Comparison of ENCODE assay signal across 8 mouse cellular contexts in the genomic region with DNA sequence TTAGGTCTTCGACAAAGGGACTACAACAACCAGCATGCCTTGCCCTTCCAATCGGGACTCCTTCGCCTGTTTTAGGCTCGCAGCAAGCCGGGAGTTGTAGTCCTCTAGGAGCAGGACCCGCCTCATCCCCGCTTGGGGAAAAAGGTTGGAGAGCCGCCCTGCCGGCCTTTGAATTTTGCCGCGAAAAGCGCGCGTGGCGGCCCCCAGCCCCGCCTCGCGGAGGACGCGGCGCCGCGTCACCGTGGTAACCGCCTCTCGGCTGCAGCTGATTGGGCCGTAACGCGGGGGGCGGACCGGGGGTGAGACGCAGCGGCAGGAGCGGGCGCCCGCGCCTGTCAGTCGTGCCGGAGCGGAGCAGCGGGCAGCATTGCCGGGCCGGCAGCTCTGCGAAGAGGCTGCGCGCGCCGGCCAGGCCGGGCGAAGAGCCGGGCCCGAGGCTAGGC. TPM values are rescaled to one million over a fixed set of nuclear protein-coding genes. Genes with fewer than 3 reads are reported as not detected.
DNase-seq lines count a peak whose midpoint lies in the region; ATAC-seq and TF ChIP-seq lines count a peak whose summit lies in the region.

No protein-coding gene starts in this region.

- TF ChIP-seq EP300 in heart, postnatal 0 days (IDR thresholded peaks at IDR 0.05; ENCODE audit: low read depth), result no peak
- no peak for TF ChIP-seq EP300 in liver, embryonic 14.5 days (IDR thresholded peaks at IDR 0.05; ENCODE audit: low read depth)

- TF ChIP-seq CTCF in E14TG2a.4 (conservative IDR thresholded peaks at IDR 0.05; ENCODE audit: low read length), result no peak
- peak; percentile 6; the same call in 1 of the 2 replicates for TF ChIP-seq CTCF in heart, postnatal 0 days (IDR thresholded peaks at IDR 0.05; ENCODE audit: low read depth)
- TF ChIP-seq CTCF in liver, embryonic 14.5 days (IDR thresholded peaks at IDR 0.05; ENCODE audit: low read depth), result no peak

- DNase-seq in c-Kit-positive CD71-positive TER-119-negative erythroid progenitor cells, embryonic 14.5 days (ENCODE audit: low read depth), result peak; percentile 65
- DNase-seq in heart, postnatal 0 days (ENCODE audit: low spot score), result peak; percentile 94
- peak; percentile 96 to 98 for DNase-seq in kidney, postnatal 36 days
- peak; percentile 61 to 67 (median 64) for DNase-seq in liver, embryonic 14.5 days (ENCODE audit: low read depth in 3 of 3, low spot score in 3 of 3)
- peak; percentile 99 for DNase-seq in neural tube, embryonic 11.5 days (ENCODE audit: low spot score)

- peaks cover 23% of the 10 kb centered on the region for H3K27me3 ChIP-seq in E14TG2a.4 (ENCODE audit: insufficient read depth, low read length)
- H3K27me3 ChIP-seq in forebrain, embryonic 13.5 days, result peaks cover 10% of the 10 kb centered on the region; the same call in 1 of the 2 replicates
- H3K27me3 ChIP-seq in heart, postnatal 0 days (ENCODE audit: control insufficient read depth, insufficient read depth, low read length), result peaks cover 28% of the 10 kb centered on the region; the same call in 1 of the 2 replicates
- peaks cover 55% of the 10 kb centered on the region for H3K27me3 ChIP-seq in liver, embryonic 14.5 days (ENCODE audit: control insufficient read depth, insufficient read depth, low read length)
- no peaks in the 10 kb centered on the region for H3K27me3 ChIP-seq in neural tube, embryonic 11.5 days (ENCODE audit: control insufficient read depth, insufficient read depth, low read length)
- no peaks in the 10 kb centered on the region for H3K27me3 ChIP-seq in stomach, embryonic 16.5 days (ENCODE audit: control insufficient read depth, insufficient read depth, low read length)

- H3K36me3 ChIP-seq in E14TG2a.4 (ENCODE audit: insufficient read depth, low read length), result peaks cover 4% of the 10 kb centered on the region; the same call in 1 of the 2 replicates
- no peaks in the 10 kb centered on the region for H3K36me3 ChIP-seq in forebrain, embryonic 13.5 days (ENCODE audit: poor library complexity, severe bottlenecking)
- no peaks in the 10 kb centered on the region for H3K36me3 ChIP-seq in heart, postnatal 0 days (replicated peaks; ENCODE audit: control insufficient read depth, insufficient read depth, low read length)
- no peaks in the 10 kb centered on the region for H3K36me3 ChIP-seq in liver, embryonic 14.5 days (replicated peaks; ENCODE audit: control insufficient read depth, insufficient read depth, low read depth)
- H3K36me3 ChIP-seq in neural tube, embryonic 11.5 days (ENCODE audit: control insufficient read depth, insufficient read depth, low read length), result no peaks in the 10 kb centered on the region
- H3K36me3 ChIP-seq in stomach, embryonic 16.5 days (ENCODE audit: control insufficient read depth, insufficient read depth, low read length), result no peaks in the 10 kb centered on the region

- peak overlapping the region; percentile 89 for H3K4me2 ChIP-seq in forebrain, embryonic 13.5 days
- peak overlapping the region; percentile 96 for H3K4me2 ChIP-seq in heart, postnatal 0 days (ENCODE audit: low read depth, low read length)
- peak overlapping the region; percentile 77 for H3K4me2 ChIP-seq in liver, embryonic 14.5 days (ENCODE audit: low read depth)
- H3K4me2 ChIP-seq in neural tube, embryonic 11.5 days (ENCODE audit: low read depth), result peak overlapping the region; percentile 79
- peak overlapping the region; percentile 97 for H3K4me2 ChIP-seq in stomach, embryonic 16.5 days (ENCODE audit: low read depth, low read length)

- peaks cover 7% of the 10 kb centered on the region for H3K9me3 ChIP-seq in E14TG2a.4 (ENCODE audit: low read length)
- H3K9me3 ChIP-seq in forebrain, embryonic 13.5 days (replicated peaks), result no peaks in the 10 kb centered on the region; the same call in 1 of the 2 replicates
- peaks cover 8% of the 10 kb centered on the region; the same call in 1 of the 2 replicates for H3K9me3 ChIP-seq in heart, postnatal 0 days (replicated peaks; ENCODE audit: control insufficient read depth, low read length)
- no peaks in the 10 kb centered on the region; the same call in 1 of the 2 replicates for H3K9me3 ChIP-seq in liver, embryonic 14.5 days (ENCODE audit: control insufficient read depth, low read length)
- no peaks in the 10 kb centered on the region for H3K9me3 ChIP-seq in neural tube, embryonic 11.5 days (ENCODE audit: control insufficient read depth, low read length)
- H3K9me3 ChIP-seq in stomach, embryonic 16.5 days (replicated peaks; ENCODE audit: control insufficient read depth, low read length), result peaks cover 5% of the 10 kb centered on the region; the same call in 1 of the 2 replicates

- peak overlapping the region; percentile 80 for H3K9ac ChIP-seq in forebrain, embryonic 13.5 days
- peak overlapping the region; percentile 34; the same call in 1 of the 2 replicates for H3K9ac ChIP-seq in heart, postnatal 0 days (replicated peaks; ENCODE audit: low read depth, low read length)
- H3K9ac ChIP-seq in liver, embryonic 14.5 days (replicated peaks), result no peak overlapping the region
- H3K9ac ChIP-seq in neural tube, embryonic 11.5 days (ENCODE audit: low read length), result peak overlapping the region; percentile 81
- H3K9ac ChIP-seq in stomach, embryonic 16.5 days (ENCODE audit: low read length), result peak overlapping the region; percentile 77

- H3K4me3 ChIP-seq in E14TG2a.4 (replicated peaks; ENCODE audit: low read length), result peak overlapping the region; percentile 98
- H3K4me3 ChIP-seq in forebrain, embryonic 13.5 days, result peak overlapping the region; percentile 83
- H3K4me3 ChIP-seq in heart, postnatal 0 days (ENCODE audit: low read depth, low read length), result peak overlapping the region; percentile 68
- H3K4me3 ChIP-seq in liver, embryonic 14.5 days (ENCODE audit: insufficient read depth in 1 of 2, low read depth in 2 of 2, low read length in 2 of 2), result peak overlapping the region; percentile 56 to 60
- H3K4me3 ChIP-seq in neural tube, embryonic 11.5 days (ENCODE audit: low read depth, low read length), result peak overlapping the region; percentile 82
- H3K4me3 ChIP-seq in stomach, embryonic 16.5 days (replicated peaks; ENCODE audit: low read length), result peak overlapping the region; percentile 77

- peaks cover 77% of the 10 kb centered on the region for H3K4me1 ChIP-seq in E14TG2a.4 (replicated peaks; ENCODE audit: low read depth, low read length)
- peaks cover 53% of the 10 kb centered on the region for H3K4me1 ChIP-seq in forebrain, embryonic 13.5 days
- peaks cover 30% of the 10 kb centered on the region for H3K4me1 ChIP-seq in heart, postnatal 0 days (ENCODE audit: control insufficient read depth, insufficient read depth)
- peaks cover 0 to 2% of the 10 kb centered on the region in 2 experiments; a peak in 2 of 4 replicates for H3K4me1 ChIP-seq in liver, embryonic 14.5 days (replicated peaks; ENCODE audit: control insufficient read depth in 2 of 2, insufficient read depth in 2 of 2, low read length in 1 of 2)
- peaks cover 28% of the 10 kb centered on the region for H3K4me1 ChIP-seq in neural tube, embryonic 11.5 days (ENCODE audit: control insufficient read depth, insufficient read depth, low read length)
- peaks cover 42% of the 10 kb centered on the region for H3K4me1 ChIP-seq in stomach, embryonic 16.5 days (ENCODE audit: control insufficient read depth, insufficient read depth, low read length)

- H3K27ac ChIP-seq in forebrain, embryonic 13.5 days, result peak overlapping the region; percentile 92
- peak overlapping the region; percentile 43 for H3K27ac ChIP-seq in heart, postnatal 0 days (ENCODE audit: low read depth)
- H3K27ac ChIP-seq in liver, embryonic 14.5 days, result no peak overlapping the region
- peak overlapping the region; percentile 89 for H3K27ac ChIP-seq in neural tube, embryonic 11.5 days (ENCODE audit: low read depth, low read length)
- H3K27ac ChIP-seq in stomach, embryonic 16.5 days (ENCODE audit: low read length), result peak overlapping the region; percentile 62

- 1% methylated on average over 47 of the region's 52 CpGs for WGBS in forebrain, embryonic 13.5 days
- under 1% methylated on average over 50 of the region's 52 CpGs for WGBS in heart, postnatal 0 days
- WGBS in liver, embryonic 14.5 days (ENCODE audit: insufficient replicate concordance), result under 1% methylated on average over 44 of the region's 52 CpGs
- WGBS in neural tube, embryonic 11.5 days, result under 1% methylated on average over 51 of the region's 52 CpGs
- under 1% methylated on average over 50 of the region's 52 CpGs for WGBS in stomach, embryonic 16.5 days

- peak; percentile 91 for ATAC-seq in forebrain, embryonic 13.5 days
- peak; percentile 91 for ATAC-seq in heart, postnatal 0 days (ENCODE audit: insufficient read depth, low read depth)
- peak; percentile 81 for ATAC-seq in liver, embryonic 14.5 days (ENCODE audit: insufficient read depth)
- peak; percentile 85 for ATAC-seq in neural tube, embryonic 11.5 days (ENCODE audit: insufficient read depth, low FRiP score, low TSS enrichment)
- peak; percentile 93 for ATAC-seq in stomach, embryonic 16.5 days (ENCODE audit: insufficient read depth, low FRiP score)

RNA-seq across cellular contexts. Expression of gene Fam222a, which starts 0.7 kb away (rescaled TPM):
- polyA plus RNA-seq in forebrain, embryonic 13.5 days (2015; fragmentation: Nextera tagmentation; extraction: Ambion mirVana), result 4.8 and 4.9 TPM in 2 replicates
- total RNA-seq in heart, postnatal 0 days (2014; rRNA removed; ENCODE audit: low replicate concordance), result 0.97 and 5.0 TPM in 2 replicates
- polyA plus RNA-seq in heart, postnatal 0 days (2015; fragmentation: Nextera tagmentation; extraction: Ambion mirVana), result 0.97 and 1.3 TPM in 2 replicates
- polyA plus RNA-seq in liver, embryonic 14.5 days (2012; rRNA removed), result 0.63 and 0.71 TPM in 2 replicates
- 0.44 and 0.56 TPM in 2 replicates for polyA plus RNA-seq in liver, embryonic 14.5 days (2014; fragmentation: Nextera tagmentation; extraction: Ambion mirVana)
- 5.0 and 7.5 TPM in 2 replicates for polyA plus RNA-seq in neural tube, embryonic 11.5 days (2014; fragmentation: Nextera tagmentation; extraction: Ambion mirVana)
- polyA plus RNA-seq in stomach, embryonic 16.5 days (2015; fragmentation: Nextera tagmentation; extraction: Ambion mirVana), result 1.4 and 1.6 TPM in 2 replicates
